Mouse (Mus musculus) gastrocnemius, postnatal 10 days (tissue): Measurements from ENCODE around the gene Ace. TPM values are rescaled to one million over a fixed set of nuclear protein-coding genes. Genes with fewer than 3 reads are reported as not detected.

Experiments
- DNase-seq: peaks from one replicate; pipeline ENCODE4 v3.0.0; 2021; ENCODE audit warnings: mixed read lengths
- total RNA-seq, 2 experiments: library from RNA; stranded (reverse); gene quantifications; 2 replicates each; pipeline ENCODE4 v1.2.3; 2021

Gene Ace
- total RNA-seq, 2 experiments from 2014 or later, result 40.0 to 40.5 TPM

- no peak for DNase-seq
Measured at GRCm38 (mm10) chr11:105944770-105945672, 22.7 kb upstream of the Ace start.

GRCm38 (mm10) chr11:105946694-105947154 lies 21.0 kb upstream of the Ace start:
- no peak for DNase-seq

GRCm38 (mm10) chr11:105948255-105948654 lies 19.5 kb upstream of the Ace start:
- DNase-seq, result no peak

GRCm38 (mm10) chr11:105950519-105950918 lies 17.2 kb upstream of the Ace start:
- DNase-seq, result no peak

- no peak for DNase-seq
Measured at GRCm38 (mm10) chr11:105951601-105952044, 16.1 kb upstream of the Ace start.

GRCm38 (mm10) chr11:105952111-105952510 lies 15.6 kb upstream of the Ace start:
- no peak for DNase-seq

- DNase-seq, result no peak
Measured at GRCm38 (mm10) chr11:105952911-105953386, 14.8 kb upstream of the Ace start, which contains the start of gene Cyb561. Gene Cyb561, minus strand, starts transcription at chr11:105953336.

- no peak for DNase-seq
Measured at GRCm38 (mm10) chr11:105953402-105953801, 14.3 kb upstream of the Ace start.

- DNase-seq, result no peak
Measured at GRCm38 (mm10) chr11:105955815-105956430, 11.8 kb upstream of the Ace start.

- DNase-seq, result no peak
Measured at GRCm38 (mm10) chr11:105957501-105957900, 10.2 kb upstream of the Ace start.

GRCm38 (mm10) chr11:105958566-105958965 lies 9.2 kb upstream of the Ace start:
- no peak for DNase-seq

- no peak for DNase-seq
Measured at GRCm38 (mm10) chr11:105959355-105959754, 8.4 kb upstream of the Ace start.

- DNase-seq, result no peak
Measured at GRCm38 (mm10) chr11:105964691-105965090, 3.1 kb upstream of the Ace start.

GRCm38 (mm10) chr11:105966288-105966687 lies 1.5 kb upstream of the Ace start:
- DNase-seq, result no peak

- no peak for DNase-seq
Measured at GRCm38 (mm10) chr11:105968948-105969347, 1.2 kb downstream of the Ace start.

- DNase-seq, result peak; percentile 62
Measured at GRCm38 (mm10) chr11:105969516-105969915, 1.8 kb downstream of the Ace start.

GRCm38 (mm10) chr11:105974593-105974992 lies 6.8 kb downstream of the Ace start:
- peak; percentile 59 for DNase-seq

- no peak for DNase-seq
Measured at GRCm38 (mm10) chr11:105975050-105975449, 7.3 kb downstream of the Ace start.

- DNase-seq, result no peak
Measured at GRCm38 (mm10) chr11:105975636-105976035, 7.9 kb downstream of the Ace start.

- DNase-seq, result no peak
Measured at GRCm38 (mm10) chr11:105978232-105978631, 10.5 kb downstream of the Ace start.

- DNase-seq, result no peak
Measured at GRCm38 (mm10) chr11:105978634-105979033, 10.9 kb downstream of the Ace start.

- no peak for DNase-seq
Measured at GRCm38 (mm10) chr11:105984452-105984851, 16.7 kb downstream of the Ace start.

GRCm38 (mm10) chr11:105987446-105987845 lies 19.7 kb downstream of the Ace start:
- no peak for DNase-seq
